Mouse (Mus musculus): ENCODE measurements around the gene Ankrd40. TPM values are rescaled to one million over a fixed set of nuclear protein-coding genes. Genes with fewer than 3 reads are reported as not detected.

Gene Ankrd40
- 16.0 and 20.6 TPM in 2 replicates for polyA plus RNA-seq (2014; fragmentation: Nextera tagmentation; extraction: Ambion mirVana)

- H3K4me3 ChIP-seq (ENCODE audit: low read length): peak within 1 kb of the TSS; percentile 77
- peak within 1 kb of the TSS; percentile 92 for H3K9ac ChIP-seq (ENCODE audit: low read depth, low read length)
- H3K4me2 ChIP-seq (replicated peaks; ENCODE audit: low read depth, low read length): peak within 1 kb of the TSS; percentile 61
- H3K36me3 ChIP-seq (ENCODE audit: control insufficient read depth, insufficient read depth, low read length): no peaks in the 10 kb centered on the region
- H3K9me3 ChIP-seq (ENCODE audit: control insufficient read depth, low read length): no peaks in the 10 kb centered on the region
- H3K27ac ChIP-seq (ENCODE audit: low read depth, low read length): peak within 1 kb of the TSS; percentile 96
- H3K4me1 ChIP-seq (ENCODE audit: control insufficient read depth, insufficient read depth, low read length): peaks cover 9% of the 10 kb centered on the region
- no peaks in the 10 kb centered on the region for H3K27me3 ChIP-seq (ENCODE audit: control insufficient read depth, insufficient read depth, low read length)
- under 1% methylated on average over 69 of the region's 78 CpGs for WGBS
- ATAC-seq (ENCODE audit: low FRiP score, low TSS enrichment): peak; percentile 91
Observed at GRCm38 (mm10) chr11:94327693-94328643, at the start of gene Ankrd40. Gene Ankrd40 (plus strand): TSS chr11:94328001.

GRCm38 (mm10) chr11:94281199-94282181, 46.3 kb upstream of the Ankrd40 start, which contains the start of gene Gm21885:
Gene Gm21885 (plus strand): TSS chr11:94281873.
- Histone ChIP-seq H3K4me1 (ENCODE audit: control insufficient read depth, insufficient read depth, low read length) (no peaks in the 10 kb centered on the region), H3K4me2 (replicated peaks; ENCODE audit: low read depth, low read length) (no peak within 1 kb of the TSS), H3K4me3 (ENCODE audit: low read length) (no peak within 1 kb of the TSS), H3K36me3 (ENCODE audit: control insufficient read depth, insufficient read depth, low read length) (peaks cover 31% of the 10 kb centered on the region), H3K27ac (ENCODE audit: low read depth, low read length) (no peak within 1 kb of the TSS), H3K9me3 (ENCODE audit: control insufficient read depth, low read length) (no peaks in the 10 kb centered on the region), H3K27me3 (ENCODE audit: control insufficient read depth, insufficient read depth, low read length) (no peaks in the 10 kb centered on the region), H3K9ac (ENCODE audit: low read depth, low read length) (no peak within 1 kb of the TSS)
- no peak for ATAC-seq (ENCODE audit: low FRiP score, low TSS enrichment)
- WGBS: 85% methylated on average over 11 of the region's 11 CpGs

- Histone ChIP-seq H3K27me3 (ENCODE audit: control insufficient read depth, insufficient read depth, low read length) (no peaks in the 10 kb centered on the region), H3K4me1 (ENCODE audit: control insufficient read depth, insufficient read depth, low read length) (no peaks in the 10 kb centered on the region), H3K4me3 (ENCODE audit: low read length) (no peak overlapping the region), H3K4me2 (replicated peaks; ENCODE audit: low read depth, low read length) (no peak overlapping the region), H3K9me3 (ENCODE audit: control insufficient read depth, low read length) (no peaks in the 10 kb centered on the region), H3K36me3 (ENCODE audit: control insufficient read depth, insufficient read depth, low read length) (peaks cover 39% of the 10 kb centered on the region), H3K27ac (ENCODE audit: low read depth, low read length) (no peak overlapping the region), H3K9ac (ENCODE audit: low read depth, low read length) (no peak overlapping the region)
- 70% methylated on average over 5 of the region's 5 CpGs for WGBS
- ATAC-seq (ENCODE audit: low FRiP score, low TSS enrichment): no peak
Observed at GRCm38 (mm10) chr11:94282291-94282690, 45.5 kb upstream of the Ankrd40 start.

DNA sequence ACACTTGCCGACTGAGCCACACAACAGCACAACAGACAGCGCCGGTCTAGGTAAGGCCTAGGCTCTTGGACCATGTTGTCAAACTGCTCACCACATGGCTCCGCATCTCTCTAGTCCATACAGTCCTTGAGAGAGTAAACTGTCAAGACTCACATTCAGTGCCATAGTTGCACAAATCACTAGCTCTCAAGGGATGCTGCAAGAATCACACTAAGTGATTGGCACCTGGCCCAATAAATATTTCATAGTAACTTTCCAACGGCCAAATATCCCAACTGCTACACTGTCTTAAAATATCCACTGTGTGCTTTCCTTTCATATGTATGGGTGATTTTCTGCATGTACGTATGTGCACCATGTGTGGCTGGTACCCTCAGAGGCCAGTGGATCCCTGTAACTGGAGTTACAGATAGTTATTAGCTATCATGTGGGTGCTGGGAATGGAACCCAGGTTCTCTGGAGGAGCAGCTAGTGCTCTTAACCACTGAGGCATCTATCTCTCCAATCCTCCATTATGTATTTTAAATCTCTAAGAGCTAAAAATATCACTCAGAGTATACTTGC, 44.2 kb upstream of the Ankrd40 start:
- Histone ChIP-seq H3K27me3 (ENCODE audit: control insufficient read depth, insufficient read depth, low read length) (no peaks in the 10 kb centered on the region), H3K4me2 (replicated peaks; ENCODE audit: low read depth, low read length) (no peak overlapping the region), H3K27ac (ENCODE audit: low read depth, low read length) (no peak overlapping the region), H3K9ac (ENCODE audit: low read depth, low read length) (no peak overlapping the region), H3K4me1 (ENCODE audit: control insufficient read depth, insufficient read depth, low read length) (no peaks in the 10 kb centered on the region), H3K36me3 (ENCODE audit: control insufficient read depth, insufficient read depth, low read length) (peaks cover 51% of the 10 kb centered on the region), H3K4me3 (ENCODE audit: low read length) (no peak overlapping the region), H3K9me3 (ENCODE audit: control insufficient read depth, low read length) (no peaks in the 10 kb centered on the region)
- 93% methylated on average over 6 of the region's 6 CpGs for WGBS
- ATAC-seq (ENCODE audit: low FRiP score, low TSS enrichment): no peak

- no peak for ATAC-seq (ENCODE audit: low FRiP score, low TSS enrichment)
- Histone ChIP-seq H3K4me1 (ENCODE audit: control insufficient read depth, insufficient read depth, low read length) (no peaks in the 10 kb centered on the region), H3K27ac (ENCODE audit: low read depth, low read length) (no peak overlapping the region), H3K27me3 (ENCODE audit: control insufficient read depth, insufficient read depth, low read length) (no peaks in the 10 kb centered on the region), H3K36me3 (ENCODE audit: control insufficient read depth, insufficient read depth, low read length) (peaks cover 75% of the 10 kb centered on the region), H3K4me3 (ENCODE audit: low read length) (no peak overlapping the region), H3K9me3 (ENCODE audit: control insufficient read depth, low read length) (no peaks in the 10 kb centered on the region), H3K4me2 (replicated peaks; ENCODE audit: low read depth, low read length) (no peak overlapping the region), H3K9ac (ENCODE audit: low read depth, low read length) (no peak overlapping the region)
- 87% methylated on average over 11 of the region's 11 CpGs for WGBS
Observed at GRCm38 (mm10) chr11:94285886-94286574, 41.8 kb upstream of the Ankrd40 start.

- peaks cover 84% of the 10 kb centered on the region for H3K36me3 ChIP-seq (ENCODE audit: control insufficient read depth, insufficient read depth, low read length)
- no peak overlapping the region for H3K4me2 ChIP-seq (replicated peaks; ENCODE audit: low read depth, low read length)
- no peak overlapping the region for H3K27ac ChIP-seq (ENCODE audit: low read depth, low read length)
- no peaks in the 10 kb centered on the region for H3K4me1 ChIP-seq (ENCODE audit: control insufficient read depth, insufficient read depth, low read length)
- H3K4me3 ChIP-seq (ENCODE audit: low read length): no peak overlapping the region
- 92% methylated on average over 5 of the region's 5 CpGs for WGBS
- no peak for ATAC-seq (ENCODE audit: low FRiP score, low TSS enrichment)
- H3K9me3 ChIP-seq (ENCODE audit: control insufficient read depth, low read length): no peaks in the 10 kb centered on the region
- no peaks in the 10 kb centered on the region for H3K27me3 ChIP-seq (ENCODE audit: control insufficient read depth, insufficient read depth, low read length)
- no peak overlapping the region for H3K9ac ChIP-seq (ENCODE audit: low read depth, low read length)
Observed at GRCm38 (mm10) chr11:94287105-94287504, 40.7 kb upstream of the Ankrd40 start.

DNA sequence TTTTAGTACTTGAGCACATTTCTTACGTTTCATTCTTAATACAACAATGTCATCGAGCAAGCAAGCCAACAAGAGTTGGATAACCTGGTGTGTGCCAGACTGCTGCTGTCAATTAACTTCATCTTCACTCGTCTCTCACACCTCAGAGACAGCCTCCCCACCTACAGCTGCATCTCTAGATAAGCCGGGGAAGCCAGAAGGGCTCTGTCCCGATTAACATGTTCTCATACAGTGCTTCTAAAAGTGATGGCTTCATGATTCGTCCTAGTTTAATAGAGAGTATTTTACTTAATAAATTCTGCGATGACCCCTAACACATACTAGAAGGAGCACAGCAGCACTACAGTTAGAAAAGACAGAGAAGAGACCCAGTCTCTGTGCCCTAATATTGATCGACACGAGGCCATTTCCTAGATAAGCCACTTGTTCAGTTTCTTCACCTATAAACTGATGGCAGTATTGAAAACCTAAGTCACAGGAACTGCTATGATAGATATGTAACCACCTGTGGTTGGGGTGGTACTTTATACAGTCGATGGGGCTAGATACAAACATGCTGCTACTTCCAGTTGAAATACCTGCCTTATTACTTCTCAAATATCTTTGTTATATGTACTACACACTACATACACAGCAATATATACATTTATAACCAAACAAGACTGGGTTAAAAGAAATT, 37.6 kb upstream of the Ankrd40 start:
- ATAC-seq (ENCODE audit: low FRiP score, low TSS enrichment): no peak
- no peak overlapping the region for H3K4me2 ChIP-seq (replicated peaks; ENCODE audit: low read depth, low read length)
- H3K27ac ChIP-seq (ENCODE audit: low read depth, low read length): no peak overlapping the region
- H3K9ac ChIP-seq (ENCODE audit: low read depth, low read length): no peak overlapping the region
- no peak overlapping the region for H3K4me3 ChIP-seq (ENCODE audit: low read length)
- H3K9me3 ChIP-seq (ENCODE audit: control insufficient read depth, low read length): no peaks in the 10 kb centered on the region
- H3K36me3 ChIP-seq (ENCODE audit: control insufficient read depth, insufficient read depth, low read length): peaks cover 94% of the 10 kb centered on the region
- WGBS: 94% methylated on average over 10 of the region's 10 CpGs
- no peaks in the 10 kb centered on the region for H3K4me1 ChIP-seq (ENCODE audit: control insufficient read depth, insufficient read depth, low read length)
- H3K27me3 ChIP-seq (ENCODE audit: control insufficient read depth, insufficient read depth, low read length): no peaks in the 10 kb centered on the region

All from kidney, embryonic 14.5 days (tissue).